Comparison of ENCODE assay signal across 15 mouse cellular contexts in genomic region chr12:84762532-84762931, GRCm38 (mm10). TPM values are rescaled to one million over a fixed set of nuclear protein-coding genes. Genes with fewer than 3 reads are reported as not detected.
DNase-seq lines count a peak whose midpoint lies in the region; ATAC-seq and TF ChIP-seq lines count a peak whose summit lies in the region.
"Had no signal": no experiment of that assay in that cellular context is flagged by ENCODE, and none has a peak within 500 bp of the region (broad histone marks: within the 10 kb centered on the region; RNA-seq: fewer than 3 reads in every experiment).

No protein-coding gene starts in this region.

- H3K9ac ChIP-seq in hindbrain, embryonic 14.5 days, result no peak overlapping the region
- H3K9ac ChIP-seq: hindbrain, embryonic 15.5 days; stomach, embryonic 15.5 days had no signal

- H3K79me2 ChIP-seq in C2C12 (ENCODE audit: control insufficient read depth, insufficient read depth), result peaks cover 50% of the 10 kb centered on the region

- H3K79me3 ChIP-seq in C2C12 (ENCODE audit: low read depth), result peaks cover 24% of the 10 kb centered on the region

- peaks cover 63% of the 10 kb centered on the region for H3K4me1 ChIP-seq in bone marrow macrophage, adult 2 months (ENCODE audit: control insufficient read depth, insufficient read depth, low read length)
- 0 out of 2 replicates have a peak, but pooled peaks cover 3% of the 10 kb centered on the region for H3K4me1 ChIP-seq in hindbrain, embryonic 14.5 days (replicated peaks; ENCODE audit: control insufficient read depth, insufficient read depth, low read length)
- H3K4me1 ChIP-seq: hindbrain, embryonic 15.5 days; stomach, embryonic 15.5 days had no signal

- peak; percentile 53 for DNase-seq in 3T3-L1 (ENCODE audit: low read depth, low spot score)
- no peak for DNase-seq in hindbrain, embryonic 14.5 days (ENCODE audit: low spot score)
- no peak for DNase-seq in c-Kit-positive CD71-positive TER-119-positive erythroid progenitor cells, embryonic 14.5 days (ENCODE audit: low spot score)
- DNase-seq in layer of hippocampus, adult 8-10 months (ENCODE audit: low spot score in 2 of 2), result no peak
- no peak for DNase-seq in adrenal gland, postnatal 36 days
- DNase-seq: cerebellum, postnatal 25 days; kidney, postnatal 36 days; left cerebral cortex, postnatal 4 days; lung, postnatal 4 days had no signal

- no peaks in the 10 kb centered on the region for H3K9me3 ChIP-seq in hindbrain, embryonic 14.5 days (ENCODE audit: control insufficient read depth, low read length)
- H3K9me3 ChIP-seq: hindbrain, embryonic 15.5 days; stomach, embryonic 15.5 days had no signal

- peak; percentile 34; the same call in 1 of the 2 replicates for ATAC-seq in megakaryocyte progenitor cell, adult 5-6 weeks (replicated peaks; ENCODE audit: poor library complexity)
- ATAC-seq in hindbrain, embryonic 14.5 days (ENCODE audit: low FRiP score), result no peak

- no peaks in the 10 kb centered on the region for H3K27me3 ChIP-seq in C2C12 (ENCODE audit: control insufficient read depth, insufficient read depth, insufficient read length)
- no peaks in the 10 kb centered on the region for H3K27me3 ChIP-seq in hindbrain, embryonic 14.5 days (ENCODE audit: control insufficient read depth, insufficient read depth, low read length)
- H3K27me3 ChIP-seq: hindbrain, embryonic 15.5 days; stomach, embryonic 15.5 days had no signal

- TF ChIP-seq CTCF in C2C12 (IDR thresholded peaks at IDR 0.05; ENCODE audit: control insufficient read depth, insufficient read depth, insufficient read length), result no peak
- TF ChIP-seq CTCF in bone marrow macrophage, adult 2 months (IDR thresholded peaks at IDR 0.05; ENCODE audit: low read depth, low read length), result no peak

- no peak overlapping the region for H3K4me2 ChIP-seq in hindbrain, embryonic 14.5 days (replicated peaks)
- H3K4me2 ChIP-seq: heart, embryonic 11.5 days; hindbrain, embryonic 15.5 days; stomach, embryonic 15.5 days had no signal

- peaks cover 85% of the 10 kb centered on the region for H3K36me3 ChIP-seq in C2C12 (ENCODE audit: control insufficient read depth, insufficient read depth)
- peaks cover 65% of the 10 kb centered on the region for H3K36me3 ChIP-seq in hindbrain, embryonic 14.5 days (replicated peaks; ENCODE audit: control insufficient read depth, insufficient read depth)

- TF ChIP-seq POLR2A in bone marrow macrophage, adult 2 months (IDR thresholded peaks at IDR 0.05; ENCODE audit: borderline replicate concordance, low read depth, low read length), result no peak

- H3K4me3 ChIP-seq in C2C12 (ENCODE audit: insufficient read depth, poor library complexity, severe bottlenecking), result no peak overlapping the region
- H3K4me3 ChIP-seq in bone marrow macrophage, adult 2 months (ENCODE audit: insufficient read depth, low read length), result peak overlapping the region; percentile 3; the same call in 1 of the 2 replicates
- H3K4me3 ChIP-seq in hindbrain, embryonic 14.5 days (replicated peaks; ENCODE audit: low read length), result no peak overlapping the region
- H3K4me3 ChIP-seq: hindbrain, embryonic 15.5 days; stomach, embryonic 15.5 days had no signal

- peak overlapping the region; percentile 84 for H3K27ac ChIP-seq in bone marrow macrophage, adult 2 months (ENCODE audit: insufficient read depth, low read depth, low read length)
- H3K27ac ChIP-seq in hindbrain, embryonic 14.5 days, result no peak overlapping the region
- H3K27ac ChIP-seq: hindbrain, embryonic 15.5 days; stomach, embryonic 15.5 days had no signal

- H3ac ChIP-seq in C2C12 (ENCODE audit: control insufficient read depth, insufficient read length, low read depth), result no peak overlapping the region

- WGBS in hindbrain, embryonic 14.5 days, result 94% methylated on average over 5 of the region's 5 CpGs

TF ChIP-seq in C2C12, 6 proteins besides CTCF, POLR2A, EP300 and RAD21:
- TF ChIP-seq CEBPB (IDR thresholded peaks at IDR 0.05; ENCODE audit: low read depth) (peak; percentile 71), MYOG (IDR thresholded peaks at IDR 0.05; ENCODE audit: control insufficient read depth, extremely low read depth, insufficient read length) (no peak)

RNA-seq across cellular contexts. Expression of gene Npc2, which starts 10.4 kb away (rescaled TPM):
- polyA plus RNA-seq in C2C12 (2012; fragmentation: generic; extraction: Trizol), result 226 TPM
- polyA plus RNA-seq in bone marrow macrophage, adult 2 months (2012; ENCODE audit: insufficient read depth, insufficient read length, missing spikeins), result 677 and 718 TPM in 2 replicates
- total RNA-seq in megakaryocyte progenitor cell, adult 5-6 weeks (2015), result 98.8 and 112 TPM in 2 replicates
- 65.3 and 70.9 TPM in 2 replicates for total RNA-seq in megakaryocyte progenitor cell, adult 5-6 weeks (2017)
- 51.6 and 54.3 TPM in 2 replicates for polyA plus RNA-seq in hindbrain, embryonic 14.5 days (2014; fragmentation: Nextera tagmentation; extraction: Ambion mirVana)
- total RNA-seq in layer of hippocampus, adult 8-10 months (2022), result 10 to 100 TPM; 26.0 to 80.4 (median 46.4) TPM
- total RNA-seq in adrenal gland, postnatal 36 days (2021), result 10 to 100 TPM; 82.3 to 91.0 TPM

RNA-seq across cellular contexts. Expression of gene Isca2, which starts 10.5 kb away (rescaled TPM):
- polyA plus RNA-seq in C2C12 (2012; fragmentation: generic; extraction: Trizol), result 44.1 TPM
- 44.8 and 47.1 TPM in 2 replicates for polyA plus RNA-seq in bone marrow macrophage, adult 2 months (2012; ENCODE audit: insufficient read depth, insufficient read length, missing spikeins)
- total RNA-seq in megakaryocyte progenitor cell, adult 5-6 weeks (2015), result 98.8 and 111 TPM in 2 replicates
- 53.8 and 67.5 TPM in 2 replicates for total RNA-seq in megakaryocyte progenitor cell, adult 5-6 weeks (2017)
- polyA plus RNA-seq in hindbrain, embryonic 14.5 days (2014; fragmentation: Nextera tagmentation; extraction: Ambion mirVana), result 127 and 132 TPM in 2 replicates
- 10 to 100 TPM; 52.3 to 58.0 (median 57.2) TPM for total RNA-seq in layer of hippocampus, adult 8-10 months (2022)
- 10 to 100 TPM; 60.9 to 68.7 TPM for total RNA-seq in adrenal gland, postnatal 36 days (2021)
